In genomic region chr3:148854306-148854910, GRCm38 (mm10) we compare ENCODE assay signal across 14 mouse cellular contexts.
A peak's percentile ranks its signal among the peaks of the same experiment; 100 is the strongest.
DNase-seq lines count a peak whose midpoint lies in the region; ATAC-seq lines count a peak whose summit lies in the region.
"Had no signal": no experiment of that assay in that cellular context is flagged by ENCODE, and none has a peak within 500 bp of the region (broad histone marks: within the 10 kb centered on the region; RNA-seq: fewer than 3 reads in every experiment).

No protein-coding gene starts in this region.

- H3K4me3 ChIP-seq in heart, embryonic 12.5 days = no peak overlapping the region
- 0 out of 2 replicates have a peak overlapping the region, but pooled peaks have one; percentile 14 for H3K4me3 ChIP-seq in forebrain, embryonic 13.5 days
- no peak overlapping the region for H3K4me3 ChIP-seq in neural tube, embryonic 14.5 days (ENCODE audit: low read depth, low read length)
- H3K4me3 ChIP-seq: heart, embryonic 15.5 days; limb, embryonic 15.5 days had no signal

- H3K36me3 ChIP-seq in heart, embryonic 12.5 days = peaks cover 38% of the 10 kb centered on the region
- peaks cover 31% of the 10 kb centered on the region for H3K36me3 ChIP-seq in forebrain, embryonic 13.5 days (ENCODE audit: poor library complexity, severe bottlenecking)
- peaks cover 10% of the 10 kb centered on the region for H3K36me3 ChIP-seq in neural tube, embryonic 14.5 days (ENCODE audit: control insufficient read depth, insufficient read depth, low read length)
- H3K36me3 ChIP-seq: G1E had no signal

- no peaks in the 10 kb centered on the region for H3K27me3 ChIP-seq in heart, embryonic 12.5 days (replicated peaks)
- no peaks in the 10 kb centered on the region for H3K27me3 ChIP-seq in forebrain, embryonic 13.5 days
- no peaks in the 10 kb centered on the region for H3K27me3 ChIP-seq in neural tube, embryonic 14.5 days (ENCODE audit: control insufficient read depth, insufficient read depth, low read length)
- H3K27me3 ChIP-seq: heart, embryonic 15.5 days; limb, embryonic 15.5 days had no signal

- peak overlapping the region; percentile 41; the same call in 1 of the 2 replicates for H3K4me2 ChIP-seq in heart, embryonic 12.5 days
- peak overlapping the region; percentile 51 for H3K4me2 ChIP-seq in forebrain, embryonic 13.5 days
- peak overlapping the region; percentile 21 for H3K4me2 ChIP-seq in neural tube, embryonic 14.5 days (ENCODE audit: low read depth, low read length)
- H3K4me2 ChIP-seq: heart, embryonic 15.5 days; limb, embryonic 15.5 days had no signal

- no peak overlapping the region for H3K9ac ChIP-seq in heart, embryonic 12.5 days
- peak overlapping the region; percentile 56 for H3K9ac ChIP-seq in forebrain, embryonic 13.5 days
- no peak overlapping the region for H3K9ac ChIP-seq in neural tube, embryonic 14.5 days (replicated peaks; ENCODE audit: low read depth, low read length)
- H3K9ac ChIP-seq: heart, embryonic 15.5 days; limb, embryonic 15.5 days had no signal

- no peak overlapping the region for H3K27ac ChIP-seq in heart, embryonic 12.5 days (ENCODE audit: poor library complexity, severe bottlenecking)
- H3K27ac ChIP-seq in forebrain, embryonic 13.5 days = no peak overlapping the region
- no peak overlapping the region for H3K27ac ChIP-seq in neural tube, embryonic 14.5 days (ENCODE audit: low read depth, low read length)
- H3K27ac ChIP-seq: heart, embryonic 15.5 days; limb, embryonic 15.5 days had no signal

- intact Hi-C loops in left cerebral cortex, postnatal 25 days (cut with DNase I) = no loop called here
- intact Hi-C loops in left cerebral cortex, postnatal 14 days (cut with DNase I) = no loop called here

- H3K4me1 ChIP-seq in heart, embryonic 12.5 days (replicated peaks) = peaks cover 8% of the 10 kb centered on the region
- peaks cover 28% of the 10 kb centered on the region for H3K4me1 ChIP-seq in forebrain, embryonic 13.5 days
- peaks cover 17% of the 10 kb centered on the region for H3K4me1 ChIP-seq in neural tube, embryonic 14.5 days (ENCODE audit: control insufficient read depth, insufficient read depth, low read length)

- H3K9me3 ChIP-seq in heart, embryonic 12.5 days (replicated peaks) = no peaks in the 10 kb centered on the region
- no peaks in the 10 kb centered on the region for H3K9me3 ChIP-seq in forebrain, embryonic 13.5 days (replicated peaks)
- no peaks in the 10 kb centered on the region for H3K9me3 ChIP-seq in neural tube, embryonic 14.5 days (ENCODE audit: control insufficient read depth, low read length)
- H3K9me3 ChIP-seq: heart, embryonic 15.5 days; limb, embryonic 15.5 days had no signal

- no peak for ATAC-seq in heart, embryonic 12.5 days (ENCODE audit: insufficient number of reproducible peaks, low FRiP score)
- peak; percentile 48 for ATAC-seq in forebrain, embryonic 13.5 days
- peak; percentile 55 for ATAC-seq in neural tube, embryonic 14.5 days (ENCODE audit: low read depth)

- no peak for DNase-seq in heart, adult 9 months (ENCODE audit: low spot score in 2 of 2)
- peak; percentile 29 for DNase-seq in mesoderm, embryonic 11.5 days (ENCODE audit: low read depth, low spot score)
- no peak for DNase-seq in left cerebral cortex, adult 9 months (ENCODE audit: low spot score in 2 of 2)
- DNase-seq in left cerebral cortex, postnatal 25 days (ENCODE audit: low spot score in 2 of 2) = no peak
- DNase-seq in left cerebral cortex, postnatal 14 days (ENCODE audit: low spot score in 2 of 2) = no peak
- DNase-seq: kidney, adult 9 months; lung, postnatal 14 days; right cerebral cortex, postnatal 25 days had no signal

- WGBS in heart, embryonic 12.5 days = 47% methylated on average over 12 of the region's 12 CpGs
- WGBS in forebrain, embryonic 13.5 days = 10% methylated on average over 12 of the region's 12 CpGs
- WGBS in neural tube, embryonic 14.5 days = 16% methylated on average over 12 of the region's 12 CpGs
